Mouse (Mus musculus) embryonic fibroblast, embryonic 13.5 days (primary cell): ENCODE results near the gene Crym.

Experiments
- CTCF ChIP-seq: IDR thresholded peaks from 2 replicates; pipeline ENCODE4 v1.5.1; 2011; ENCODE audit warnings: mild to moderate bottlenecking, control low read depth, low read length, moderate library complexity, borderline replicate concordance; ENCODE audit not compliant: insufficient read depth
- POLR2A ChIP-seq: IDR thresholded peaks from 2 replicates; pipeline ENCODE4 v1.6.1; 2011; ENCODE audit warnings: low read depth, mild to moderate bottlenecking, control low read depth, low read length, moderate library complexity

DNA sequence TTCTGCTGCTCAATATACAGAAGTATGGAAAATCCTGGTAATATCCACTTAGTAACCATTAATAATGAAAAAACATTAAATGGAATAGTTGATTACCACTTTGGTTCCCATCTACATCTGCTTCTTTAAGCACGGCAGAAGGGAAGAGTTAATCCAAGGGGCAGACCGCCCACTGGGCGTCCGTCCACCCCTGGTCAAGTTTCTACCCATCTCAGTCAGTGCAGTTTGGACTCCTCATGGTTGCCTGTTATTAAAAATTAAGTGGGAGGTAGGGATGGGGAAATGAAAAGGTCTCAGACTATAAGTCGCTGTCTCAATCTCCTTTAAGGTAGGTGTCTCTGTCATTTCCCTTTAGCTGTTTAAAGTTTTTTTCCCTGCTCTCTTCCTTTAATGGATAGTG, 13.0 kb downstream of the Crym start:
- TF ChIP-seq CTCF (no peak), POLR2A (no peak)
